Mouse (Mus musculus): ENCODE measurements around the gene Cldn8. TPM values are rescaled to one million over a fixed set of nuclear protein-coding genes. Genes with fewer than 3 reads are reported as not detected.

The Cldn8 gene
- polyA plus RNA-seq (2012; rRNA removed; ENCODE audit: low replicate concordance) = 0.58 TPM in 1 of 2 replicates, not detected in the other

GRCm38 (mm10) chr16:88563045-88563913 lies at the start of gene Cldn8:
Gene Cldn8, minus strand, starts transcription at chr16:88563183.

GRCm38 (mm10) chr16:88611922-88612321 lies 48.9 kb upstream of the Cldn8 start, which contains the start of gene Krtap24-1:
Gene Krtap24-1, minus strand, starts transcription at chr16:88612279.

Other genes starting within 250 kb of the Cldn8 start
- gene Cldn17, start 56.2 kb downstream of the Cldn8 start, polyA plus RNA-seq (2012; rRNA removed; ENCODE audit: low replicate concordance) = not detected in 2 replicates
- gene Krtap24-1, start 49.1 kb upstream of the Cldn8 start, polyA plus RNA-seq (2012; rRNA removed; ENCODE audit: low replicate concordance) = not detected in 2 replicates
- not detected in 2 replicates for gene 2310079G19Rik, start 64.5 kb upstream of the Cldn8 start, polyA plus RNA-seq (2012; rRNA removed; ENCODE audit: low replicate concordance)
- not detected in 2 replicates for gene Krtap26-1, start 84.6 kb upstream of the Cldn8 start, polyA plus RNA-seq (2012; rRNA removed; ENCODE audit: low replicate concordance)
- gene Krtap27-1, start 108.5 kb upstream of the Cldn8 start, polyA plus RNA-seq (2012; rRNA removed; ENCODE audit: low replicate concordance) = not detected in 2 replicates
- not detected in 2 replicates for gene 2310061N02Rik, start 144.8 kb upstream of the Cldn8 start, polyA plus RNA-seq (2012; rRNA removed; ENCODE audit: low replicate concordance)
- not detected in 2 replicates for gene Krtap13-1, start 165.7 kb upstream of the Cldn8 start, polyA plus RNA-seq (2012; rRNA removed; ENCODE audit: low replicate concordance)
- not detected in 2 replicates for gene Krtap13, start 188.5 kb upstream of the Cldn8 start, polyA plus RNA-seq (2012; rRNA removed; ENCODE audit: low replicate concordance)
- gene 2310034C09Rik, start 195.7 kb upstream of the Cldn8 start, polyA plus RNA-seq (2012; rRNA removed; ENCODE audit: low replicate concordance) = not detected in 2 replicates
- gene 2310057N15Rik, start 211.0 kb upstream of the Cldn8 start, polyA plus RNA-seq (2012; rRNA removed; ENCODE audit: low replicate concordance) = not detected in 2 replicates
- gene Gm5965, start 214.7 kb upstream of the Cldn8 start, polyA plus RNA-seq (2012; rRNA removed; ENCODE audit: low replicate concordance) = not detected in 2 replicates
- not detected in 2 replicates for gene Gm20741, start 249.0 kb upstream of the Cldn8 start, polyA plus RNA-seq (2012; rRNA removed; ENCODE audit: low replicate concordance)

Measured in duodenum, adult 2 months (tissue).